Mouse (Mus musculus): ENCODE results near the gene Entpd6. TPM values are rescaled to one million over a fixed set of nuclear protein-coding genes. Genes with fewer than 3 reads are reported as not detected.

The Entpd6 gene
- total and polyA plus RNA-seq, 3 experiments, result 30.6 to 45.5 (median 36.4) TPM

DNA sequence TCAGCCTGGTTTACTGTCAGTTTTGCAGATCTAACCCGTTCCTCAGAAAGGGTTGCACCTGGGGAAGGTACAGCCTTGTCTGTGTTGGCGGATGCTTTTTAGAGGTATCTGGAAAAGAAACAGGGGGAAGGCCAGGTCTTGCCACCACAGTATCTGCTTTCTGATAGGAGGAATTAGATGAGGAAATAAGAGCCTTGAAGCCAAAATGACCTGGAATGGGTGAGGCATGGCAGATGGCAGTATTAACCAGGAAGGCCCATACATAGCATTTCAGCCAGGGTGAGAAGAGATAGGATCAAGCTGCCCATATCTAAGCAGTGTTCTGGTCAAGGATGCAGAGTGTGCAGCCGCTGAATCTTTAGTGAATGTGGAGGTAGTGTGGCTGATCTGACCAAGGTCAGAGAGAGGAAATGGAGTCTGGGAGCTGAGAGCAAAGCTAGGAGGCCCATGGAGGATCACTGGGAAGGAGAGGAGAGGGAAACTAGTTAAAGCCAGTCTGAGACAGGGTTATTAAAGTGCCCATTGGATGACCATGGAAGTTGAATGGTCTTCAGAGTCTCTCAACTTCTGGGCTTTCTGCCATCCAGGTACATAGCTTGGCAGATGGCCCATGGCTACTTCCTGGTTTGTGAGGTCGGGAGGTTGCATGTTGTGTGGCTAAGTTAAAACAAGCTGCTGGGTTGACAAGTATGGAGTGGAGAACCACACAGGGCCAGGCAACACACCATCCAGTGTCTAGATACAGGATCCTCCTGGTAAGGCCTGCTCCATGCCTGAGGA lies 17.4 kb downstream of the Entpd6 start:
- Histone ChIP-seq H3K79me2 (replicated peaks; ENCODE audit: control insufficient read depth, extremely low read depth, insufficient read depth, poor library complexity, severe bottlenecking) (no peaks in the 10 kb centered on the region), H3K4me1 (ENCODE audit: control insufficient read depth in 1 of 2, insufficient read depth in 2 of 2) (peaks cover 0 to 6% of the 10 kb centered on the region in 2 experiments; a peak in 1 of 4 replicates), H3K9me3 (replicated peaks; ENCODE audit: low read length) (no peaks in the 10 kb centered on the region), H3K27ac (ENCODE audit: insufficient read depth, low read depth) (no peak overlapping the region), H3K9ac (ENCODE audit: insufficient read depth, low read depth) (no peak overlapping the region), H3K4me3 (replicated peaks in 1 of 3; ENCODE audit: low read depth in 2 of 3, low read length in 2 of 3, poor library complexity in 1 of 3) (no peak overlapping the region), H3K36me3 (replicated peaks in 1 of 2; ENCODE audit: control insufficient read depth in 1 of 2, insufficient read depth in 1 of 2, low read length in 1 of 2) (peaks cover 73 to 97% of the 10 kb centered on the region in 2 experiments), H3K4me2 (ENCODE audit: insufficient read depth, low read depth, poor library complexity, severe bottlenecking) (no peak overlapping the region), H3K27me3 (replicated peaks) (no peaks in the 10 kb centered on the region)
- dilution Hi-C loops (cut with MboI; ENCODE audit: extremely low pct_ligation_motif_present, extremely low pct_unique_long_range_greater_than_20kb, low sequenced_read_pairs), result no loop called here
- no peak for TF ChIP-seq E2F4 (IDR thresholded peaks at IDR 0.05; ENCODE audit: insufficient replicate concordance, low read depth, low read length)
- in situ Hi-C loops (cut with MboI; ENCODE audit: low pct_ligation_motif_present, low pct_unique_long_range_greater_than_20kb, low sequenced_read_pairs), result no loop called here
- no peak for DNase-seq (ENCODE audit: extremely low read depth)

GRCm38 (mm10) chr2:150768678-150769077 lies 19.8 kb downstream of the Entpd6 start:
- H3K36me3 ChIP-seq (replicated peaks in 1 of 2; ENCODE audit: control insufficient read depth in 1 of 2, insufficient read depth in 1 of 2, low read length in 1 of 2), result peaks cover 68 to 93% of the 10 kb centered on the region in 2 experiments
- TF ChIP-seq ETS1 (conservative IDR thresholded peaks at IDR 0.05; ENCODE audit: low read depth, low read length) (no peak), EP300 (IDR thresholded peaks at IDR 0.05; ENCODE audit: low read length) (no peak), UBTF (IDR thresholded peaks at IDR 0.05; ENCODE audit: low read depth, low read length) (no peak), CTCF (conservative IDR thresholded peaks at IDR 0.05 in 1 of 2, IDR thresholded peaks at IDR 0.05 in 1 of 2; ENCODE audit: low read depth in 2 of 2, low read length in 2 of 2) (no peak), POLR2AphosphoS2 (IDR thresholded peaks at IDR 0.05; ENCODE audit: low read depth, low read length) (no peak), MXI1 (IDR thresholded peaks at IDR 0.05; ENCODE audit: low read depth, low read length) (no peak), POLR2A (IDR thresholded peaks at IDR 0.05; ENCODE audit: low read depth, low read length) (no peak), ZKSCAN1 (IDR thresholded peaks at IDR 0.05; ENCODE audit: borderline replicate concordance, low read depth, low read length) (no peak), TCF12 (IDR thresholded peaks at IDR 0.05; ENCODE audit: low read depth, low read length) (no peak), GABPA (IDR thresholded peaks at IDR 0.05; ENCODE audit: insufficient replicate concordance, low read depth, low read length) (no peak)
- in situ Hi-C loops (cut with MboI; ENCODE audit: low pct_ligation_motif_present, low pct_unique_long_range_greater_than_20kb, low sequenced_read_pairs), result no loop called here

DNA sequence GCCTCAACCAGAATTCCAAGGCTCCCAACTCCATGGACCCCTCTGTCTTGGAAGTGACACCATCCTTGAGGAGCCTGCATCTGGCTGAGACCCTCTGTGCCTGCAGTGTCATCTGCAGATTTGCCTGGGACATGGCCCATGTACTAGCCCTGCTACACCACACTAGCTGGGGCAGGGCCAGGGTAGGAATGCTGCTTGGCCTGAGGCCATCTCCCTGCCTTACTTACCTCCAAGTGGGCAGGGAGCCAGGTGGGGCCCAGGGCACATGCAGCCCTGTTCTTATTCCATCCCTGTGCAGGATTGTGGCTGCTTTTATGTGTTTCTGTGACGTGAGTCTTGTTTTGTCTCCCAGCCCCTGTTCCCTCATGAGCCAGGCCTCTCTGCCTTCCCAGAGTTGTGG lies 21.9 kb downstream of the Entpd6 start:
- Histone ChIP-seq H3K79me2 (replicated peaks; ENCODE audit: control insufficient read depth, extremely low read depth, insufficient read depth, poor library complexity, severe bottlenecking) (no peaks in the 10 kb centered on the region), H3K9me3 (replicated peaks; ENCODE audit: low read length) (no peaks in the 10 kb centered on the region), H3K4me1 (ENCODE audit: control insufficient read depth in 1 of 2, insufficient read depth in 2 of 2) (peaks cover 0 to 19% of the 10 kb centered on the region in 2 experiments; a peak in 2 of 4 replicates), H3K36me3 (replicated peaks in 1 of 2; ENCODE audit: control insufficient read depth in 1 of 2, insufficient read depth in 1 of 2, low read length in 1 of 2) (peaks cover 51 to 72% of the 10 kb centered on the region in 2 experiments), H3K4me3 (replicated peaks in 1 of 3; ENCODE audit: low read depth in 2 of 3, low read length in 2 of 3, poor library complexity in 1 of 3) (no peak overlapping the region), H3K9ac (ENCODE audit: insufficient read depth, low read depth) (no peak overlapping the region), H3K4me2 (ENCODE audit: insufficient read depth, low read depth, poor library complexity, severe bottlenecking) (no peak overlapping the region), H3K27ac (ENCODE audit: insufficient read depth, low read depth) (no peak overlapping the region), H3K27me3 (replicated peaks) (no peaks in the 10 kb centered on the region)
- TF ChIP-seq SIN3A (IDR thresholded peaks at IDR 0.05; ENCODE audit: low read length), result no peak
- no peak for TF ChIP-seq E2F4 (IDR thresholded peaks at IDR 0.05; ENCODE audit: insufficient replicate concordance, low read depth, low read length)
- TF ChIP-seq MEF2A (IDR thresholded peaks at IDR 0.05; ENCODE audit: borderline replicate concordance, low read depth, low read length), result no peak
- TF ChIP-seq EP300 (IDR thresholded peaks at IDR 0.05; ENCODE audit: low read length), result no peak
- no peak for TF ChIP-seq IRF4 (IDR thresholded peaks at IDR 0.05; ENCODE audit: low read depth, low read length)
- no peak for TF ChIP-seq BHLHE40 (IDR thresholded peaks at IDR 0.05; ENCODE audit: low read depth, low read length)
- TF ChIP-seq KAT2A (IDR thresholded peaks at IDR 0.05; ENCODE audit: insufficient replicate concordance, low read length), result no peak
- TF ChIP-seq MAFK (IDR thresholded peaks at IDR 0.05; ENCODE audit: insufficient replicate concordance, low read length), result no peak
- no peak for TF ChIP-seq USF2 (conservative IDR thresholded peaks at IDR 0.05; ENCODE audit: low read depth, low read length)
- no peak for TF ChIP-seq MAX (IDR thresholded peaks at IDR 0.05; ENCODE audit: low read length)
- TF ChIP-seq TBP (conservative IDR thresholded peaks at IDR 0.05; ENCODE audit: low read depth, low read length), result no peak
- no peak for TF ChIP-seq HCFC1 (IDR thresholded peaks at IDR 0.05; ENCODE audit: low read depth, low read length)
- dilution Hi-C loops (cut with MboI; ENCODE audit: extremely low pct_ligation_motif_present, extremely low pct_unique_long_range_greater_than_20kb, low sequenced_read_pairs), result no loop called here
- in situ Hi-C loops (cut with MboI; ENCODE audit: low pct_ligation_motif_present, low pct_unique_long_range_greater_than_20kb, low sequenced_read_pairs), result no loop called here
- DNase-seq (ENCODE audit: extremely low read depth), result no peak

More at GRCm38 (mm10) chr2:150768678-150769077, 19.8 kb downstream of the Entpd6 start:
- H3K79me2 ChIP-seq (replicated peaks; ENCODE audit: control insufficient read depth, extremely low read depth, insufficient read depth, poor library complexity, severe bottlenecking), result no peaks in the 10 kb centered on the region
- H3K27ac ChIP-seq (ENCODE audit: insufficient read depth, low read depth), result no peak overlapping the region
- no peak overlapping the region for H3K4me2 ChIP-seq (ENCODE audit: insufficient read depth, low read depth, poor library complexity, severe bottlenecking)
- peaks cover 0 to 19% of the 10 kb centered on the region in 2 experiments; a peak in 2 of 4 replicates for H3K4me1 ChIP-seq (ENCODE audit: control insufficient read depth in 1 of 2, insufficient read depth in 2 of 2)
- dilution Hi-C loops (cut with MboI; ENCODE audit: extremely low pct_ligation_motif_present, extremely low pct_unique_long_range_greater_than_20kb, low sequenced_read_pairs), result no loop called here
- no peaks in the 10 kb centered on the region for H3K27me3 ChIP-seq (replicated peaks)
- DNase-seq (ENCODE audit: extremely low read depth), result no peak
- no peak overlapping the region for H3K4me3 ChIP-seq (replicated peaks in 1 of 3; ENCODE audit: low read depth in 2 of 3, low read length in 2 of 3, poor library complexity in 1 of 3)
- H3K9ac ChIP-seq (ENCODE audit: insufficient read depth, low read depth), result no peak overlapping the region
- H3K9me3 ChIP-seq (replicated peaks; ENCODE audit: low read length), result no peaks in the 10 kb centered on the region
